Mouse (Mus musculus) ES-E14 (cell line): ENCODE results near the gene Syce1l. TPM values are rescaled to one million over a fixed set of nuclear protein-coding genes. Genes with fewer than 3 reads are reported as not detected.

Experiments used
- DNase-seq: peaks from one replicate; pipeline ENCODE4 v3.0.0-alpha.2; 2013; ENCODE audit warnings: low read depth, low spot score
- H3K27ac ChIP-seq: 2 replicates; pipeline ENCODE4 v1.5.1; 2012; ENCODE audit warnings: low read depth, mild to moderate bottlenecking, low read length, moderate library complexity, mixed read lengths; ENCODE audit not compliant: poor library complexity, insufficient read depth, severe bottlenecking
- H3K36me3 ChIP-seq: 2 replicates; pipeline ENCODE4 v1.6.1; 2012; ENCODE audit warnings: mild to moderate bottlenecking, low read length, moderate library complexity, mixed read lengths; ENCODE audit not compliant: control insufficient read depth, poor library complexity, insufficient read depth, severe bottlenecking
- H3K4me1 ChIP-seq, 2 experiments: fragments of 150-350 bp in 1 of 2; sonication (generic) in 1 of 2; 2 replicates each; pipeline ENCODE4 v1.6.1; 2012; ENCODE audit warnings: low read length in 2 of 2, mild to moderate bottlenecking in 1 of 2, mixed read lengths in 1 of 2; ENCODE audit not compliant: control insufficient read depth in 2 of 2, insufficient read depth in 2 of 2, poor library complexity in 1 of 2
- H3K4me3 ChIP-seq, 2 experiments: fragments of 150-350 bp in 1 of 2; sonication (generic) in 1 of 2; 2 replicates each; pipeline ENCODE4 v1.5.1; 2012; ENCODE audit warnings: low read length in 2 of 2, low read depth in 1 of 2, mild to moderate bottlenecking in 1 of 2, mixed read lengths in 1 of 2; ENCODE audit not compliant: insufficient read depth in 1 of 2, poor library complexity in 1 of 2, severe bottlenecking in 1 of 2
- H3K9ac ChIP-seq: 2 replicates; pipeline ENCODE4 v1.6.1; 2012; ENCODE audit warnings: low read depth, mild to moderate bottlenecking, low read length, mixed read lengths; ENCODE audit not compliant: poor library complexity, insufficient read depth, severe bottlenecking
- H3K9me3 ChIP-seq: fragments of 150-350 bp; sonication (generic); 2 replicates; pipeline ENCODE4 v1.6.1; 2012; ENCODE audit warnings: low read depth, mild to moderate bottlenecking, low read length; ENCODE audit not compliant: control insufficient read depth, insufficient read depth
- CHD2 ChIP-seq: IDR thresholded peaks from 2 replicates; pipeline ENCODE4 v1.6.1; 2014; ENCODE audit warnings: mild to moderate bottlenecking, low read depth, low read length, inconsistent platforms
- HCFC1 ChIP-seq: IDR thresholded peaks from 2 replicates; pipeline ENCODE4 v1.6.1; 2012; ENCODE audit warnings: low read length, inconsistent platforms, borderline replicate concordance; ENCODE audit not compliant: insufficient read depth
- MAFK ChIP-seq: IDR thresholded peaks from 2 replicates; pipeline ENCODE4 v1.6.1; 2014; ENCODE audit warnings: mild to moderate bottlenecking, low read depth, low read length, inconsistent platforms; ENCODE audit not compliant: insufficient read depth
- ZC3H11A ChIP-seq: IDR thresholded peaks from 2 replicates; pipeline ENCODE4 v1.6.1; 2012; ENCODE audit warnings: low read depth, mild to moderate bottlenecking, inconsistent platforms, low read length, borderline replicate concordance
- ZNF384 ChIP-seq: IDR thresholded peaks from 2 replicates; pipeline ENCODE4 v1.6.1; 2012; ENCODE audit warnings: low read depth, low read length, inconsistent platforms
- in situ Hi-C, 2 experiments: fragments of 600-800 bp; cut with MboI; formaldehyde crosslinking; loops; one replicate each; pipeline ENCODE4 v1.15.1; 2025; ENCODE audit warnings: low sequenced_read_pairs in 2 of 2, inconsistent platforms in 1 of 2; ENCODE audit not compliant: unreplicated experiment in 2 of 2
- total RNA-seq: library from RNA; depleted of rRNA; stranded (reverse); fragments of 300-350 nt; gene quantifications from 2 replicates; pipeline ENCODE4 v1.2.3, GENCODE M21; 2012

Gene Syce1l
- total RNA-seq, 1 experiment, result not detected

- Histone ChIP-seq H3K9ac (no peak overlapping the region), H3K4me3 (no peak overlapping the region), H3K9me3 (no peaks in the 10 kb centered on the region), H3K4me1 (no peaks in the 10 kb centered on the region), H3K36me3 (no peaks in the 10 kb centered on the region), H3K27ac (no peak overlapping the region)
- in situ Hi-C loops, result loop anchor here (10.0 to 25.0 kb wide), 3 partner anchors 321 to 769 kb away; partner anchors contain the start of gene Wwox (in 1 of the 2)
- DNase-seq, result no peak
- TF ChIP-seq HCFC1, result no peak
- TF ChIP-seq ZNF384, result no peak
- no peak for TF ChIP-seq MAFK
- no peak for TF ChIP-seq CHD2
- TF ChIP-seq ZC3H11A, result no peak
These were observed 22.9 kb downstream of the Syce1l start for GRCm38 (mm10) chr8:113665951-113666350.

GRCm38 (mm10) chr8:113666714-113667432, 23.9 kb downstream of the Syce1l start:
- no peaks in the 10 kb centered on the region for H3K4me1 ChIP-seq
- in situ Hi-C loops, result loop anchor here (10.0 to 25.0 kb wide), 3 partner anchors 320 to 768 kb away; partner anchors contain the start of gene Wwox (in 1 of the 2)
- DNase-seq, result no peak
- H3K9ac ChIP-seq, result no peak overlapping the region
- no peaks in the 10 kb centered on the region for H3K9me3 ChIP-seq
- H3K36me3 ChIP-seq, result no peaks in the 10 kb centered on the region
- no peak overlapping the region for H3K4me3 ChIP-seq
- H3K27ac ChIP-seq, result no peak overlapping the region
- TF ChIP-seq MAFK, result no peak
- no peak for TF ChIP-seq ZNF384

- no peaks in the 10 kb centered on the region for H3K4me1 ChIP-seq
- no peak for DNase-seq
- no peak overlapping the region for H3K9ac ChIP-seq
- no peak overlapping the region for H3K27ac ChIP-seq
- in situ Hi-C loops, result loop anchor here (5.0 to 25.0 kb wide), 4 partner anchors 307 to 765 kb away; partner anchors contain the start of gene Wwox (in 1 of the 2)
- H3K36me3 ChIP-seq, result no peaks in the 10 kb centered on the region
- TF ChIP-seq ZC3H11A (no peak), CHD2 (no peak), ZNF384 (no peak), HCFC1 (no peak)
- no peaks in the 10 kb centered on the region for H3K9me3 ChIP-seq
- H3K4me3 ChIP-seq, result no peak overlapping the region
These were observed 26.9 kb downstream of the Syce1l start for GRCm38 (mm10) chr8:113669924-113670323.

DNA sequence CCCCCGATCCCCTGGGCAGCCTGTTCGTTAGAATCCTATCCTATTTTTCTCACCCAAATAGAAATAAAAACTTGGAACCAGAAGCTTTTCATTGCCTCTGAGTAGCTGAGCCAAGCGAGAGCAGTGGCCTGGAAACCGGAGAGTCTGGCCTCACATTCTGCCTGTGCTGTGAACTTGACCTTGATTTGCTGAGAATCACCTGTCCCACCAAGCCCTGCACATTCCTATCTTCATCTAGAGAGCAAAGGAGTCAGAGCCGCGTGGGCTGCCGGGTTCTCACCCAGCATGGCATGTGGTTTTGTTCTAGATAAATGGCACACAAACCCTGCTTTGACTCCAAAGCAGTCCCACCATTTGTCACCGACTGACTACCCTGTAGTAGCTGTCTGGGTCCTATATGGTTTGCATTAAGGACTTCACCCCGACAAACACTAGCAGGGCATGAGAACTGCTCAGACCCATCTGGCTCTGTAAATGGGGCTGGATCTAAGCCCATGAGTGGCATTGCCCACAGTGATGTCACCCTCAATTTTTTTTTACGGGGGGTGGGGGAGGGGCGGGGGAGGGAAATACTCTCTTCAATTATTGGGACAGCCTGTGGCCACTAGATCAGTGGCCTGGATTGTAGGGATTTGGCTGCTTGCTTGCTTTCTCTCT, 29.7 kb downstream of the Syce1l start:
- Histone ChIP-seq H3K27ac (no peak overlapping the region), H3K4me1 (no peaks in the 10 kb centered on the region), H3K36me3 (no peaks in the 10 kb centered on the region), H3K9me3 (no peaks in the 10 kb centered on the region), H3K9ac (no peak overlapping the region), H3K4me3 (no peak overlapping the region)
- in situ Hi-C loops, result loop anchor here (5.0 to 25.0 kb wide), 2 partner anchors 305 to 315 kb away; no protein-coding TSS in a partner anchor
- TF ChIP-seq ZC3H11A (no peak), ZNF384 (no peak)
- no peak for DNase-seq
